Mouse (Mus musculus) liver, postnatal 0 days (tissue): ENCODE data around the gene Iba57.
A peak's percentile ranks its signal among the peaks of the same experiment; 100 is the strongest.

Source experiments
- CTCF ChIP-seq: sonication (generic); IDR thresholded peaks from 2 replicates; pipeline ENCODE4 v1.5.1; 2016; ENCODE audit warnings: antibody characterized with exemption, low read depth
- EP300 ChIP-seq: IDR thresholded peaks from 2 replicates; pipeline ENCODE4 v1.6.1; 2016; ENCODE audit warnings: antibody characterized with exemption, low read depth, mild to moderate bottlenecking

- TF ChIP-seq CTCF, result 0 out of 2 replicates have a peak, but pooled peaks have one; percentile 23
- no peak for TF ChIP-seq EP300
These were observed 29.1 kb downstream of the Iba57 start for GRCm38 (mm10) chr11:59134373-59134997.
